Mouse (Mus musculus) hindbrain, embryonic 14.5 days (tissue): Measurements from ENCODE around the gene Srpk2. TPM values are rescaled to one million over a fixed set of nuclear protein-coding genes. Genes with fewer than 3 reads are reported as not detected.

Experiments
- ATAC-seq: fragments of 200-750 bp; cut with Nextera tagmentation; 2 replicates; pipeline ENCODE4 v1.8.0; 2017; ENCODE audit warnings: moderate number of reproducible peaks, mild to moderate bottlenecking, moderate TSS enrichment, moderate library complexity; ENCODE audit not compliant: low FRiP score
- DNase-seq: peaks from one replicate; pipeline ENCODE4 v3.0.0-alpha.2; 2015; ENCODE audit warnings: low spot score
- H3K27ac ChIP-seq: fragments of 300-500 bp; sonication (generic); 2 replicates; pipeline ENCODE4 v1.5.1; 2014; ENCODE audit warnings: mild to moderate bottlenecking, moderate library complexity
- H3K27me3 ChIP-seq: fragments of 300-500 bp; sonication (generic); 2 replicates; pipeline ENCODE4 v1.6.1; 2014; ENCODE audit warnings: mild to moderate bottlenecking, low read length, mixed read lengths; ENCODE audit not compliant: control insufficient read depth, insufficient read depth
- H3K36me3 ChIP-seq: fragments of 300-500 bp; sonication (generic); replicated peaks from 2 replicates; pipeline ENCODE4 v1.6.1; 2014; ENCODE audit not compliant: control insufficient read depth, insufficient read depth
- H3K4me1 ChIP-seq: fragments of 300-500 bp; sonication (generic); replicated peaks from 2 replicates; pipeline ENCODE4 v1.6.1; 2014; ENCODE audit warnings: antibody characterized with exemption, low read length, mixed read lengths; ENCODE audit not compliant: control insufficient read depth, insufficient read depth
- H3K4me2 ChIP-seq: fragments of 300-500 bp; sonication (generic); replicated peaks from 2 replicates; pipeline ENCODE4 v1.6.1; 2014; ENCODE audit warnings: mild to moderate bottlenecking, moderate library complexity
- H3K4me3 ChIP-seq: fragments of 300-500 bp; sonication (generic); replicated peaks from 2 replicates; pipeline ENCODE4 v1.5.1; 2014; ENCODE audit warnings: mild to moderate bottlenecking, low read length
- H3K9ac ChIP-seq: fragments of 300-500 bp; sonication (generic); 2 replicates; pipeline ENCODE4 v1.6.1; 2014
- H3K9me3 ChIP-seq: fragments of 300-500 bp; sonication (generic); 2 replicates; pipeline ENCODE4 v1.6.1; 2016; ENCODE audit warnings: low read length; ENCODE audit not compliant: control insufficient read depth
- WGBS: fragments of 180-500 bp; shearing (Covaris S2); extraction: QIAGEN DNeasy Blood & Tissue Kit; methylation state at CpG from one replicate; pipeline ENCODE4 v1.1.7; 2014; 5-methylcytosine and 5-hydroxymethylcytosine counted together
- polyA plus RNA-seq: library from polyadenylated mRNA; unstranded; fragments of >200 nt; fragmentation: Nextera tagmentation; extraction: Ambion mirVana; gene quantifications from 2 replicates; pipeline ENCODE4 v1.2.1, GENCODE M21; 2014

Srpk2 gene
- polyA plus RNA-seq, 1 experiment from 2014 or later: 119 TPM

GRCm38 (mm10) chr5:23626173-23626572 lies 58.2 kb downstream of the Srpk2 start:
- H3K4me3 ChIP-seq: no peak overlapping the region
- no peak overlapping the region for H3K4me2 ChIP-seq
- no peaks in the 10 kb centered on the region for H3K4me1 ChIP-seq
- H3K9ac ChIP-seq: no peak overlapping the region
- no peak overlapping the region for H3K27ac ChIP-seq
- ATAC-seq (no peak), DNase-seq (no peak)
- no peaks in the 10 kb centered on the region for H3K9me3 ChIP-seq
- H3K27me3 ChIP-seq: no peaks in the 10 kb centered on the region
- H3K36me3 ChIP-seq: no peaks in the 10 kb centered on the region
- WGBS: 66% methylated on average over 2 of the region's 2 CpGs

DNA sequence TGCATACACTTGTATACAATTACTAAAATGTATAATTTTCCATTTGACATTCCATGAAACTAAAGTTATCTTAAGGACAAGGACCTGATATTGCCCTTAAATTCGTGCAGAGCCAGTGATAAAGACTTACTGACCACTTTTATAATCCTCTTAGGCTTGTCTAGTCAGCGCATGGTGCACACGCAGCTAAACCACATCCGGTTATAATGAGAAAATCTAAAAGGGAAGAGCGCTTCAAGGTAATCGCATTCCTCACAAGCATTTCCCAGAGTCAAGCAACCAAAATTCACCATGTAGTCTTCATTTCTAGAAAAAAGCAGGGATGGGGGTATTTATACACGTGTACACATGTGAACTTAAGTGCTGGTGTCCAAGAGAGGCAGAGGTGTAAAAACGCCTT lies 63.8 kb downstream of the Srpk2 start:
- no peak overlapping the region for H3K27ac ChIP-seq
- no peak for ATAC-seq
- WGBS: 85% methylated on average over 8 of the region's 8 CpGs
- DNase-seq: no peak
- no peak overlapping the region for H3K4me2 ChIP-seq
- H3K9ac ChIP-seq: no peak overlapping the region
- no peak overlapping the region for H3K4me3 ChIP-seq
- no peaks in the 10 kb centered on the region for H3K36me3 ChIP-seq
- H3K9me3 ChIP-seq: no peaks in the 10 kb centered on the region
- H3K27me3 ChIP-seq: no peaks in the 10 kb centered on the region
- peaks cover under 1% of the 10 kb centered on the region; the same call in 1 of the 2 replicates for H3K4me1 ChIP-seq

DNA sequence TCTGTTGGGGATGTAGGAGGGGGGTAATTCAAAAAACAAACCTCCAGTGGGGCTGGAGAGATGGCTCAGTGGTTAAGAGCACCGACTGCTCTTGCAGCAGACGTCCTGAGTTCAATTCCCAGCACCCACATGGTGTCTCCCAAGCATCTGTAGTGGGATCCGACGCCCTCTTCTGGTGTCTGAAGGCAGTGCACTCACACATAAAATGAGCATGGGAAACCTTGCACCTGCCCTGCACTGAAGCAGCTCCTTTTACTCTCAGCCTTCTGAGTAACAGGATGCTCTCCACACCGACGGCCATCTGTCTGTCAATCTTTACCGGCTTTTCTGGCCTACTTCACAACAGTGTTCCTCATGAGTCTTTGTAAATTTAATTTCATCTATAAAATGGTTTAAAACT lies 65.8 kb downstream of the Srpk2 start:
- Histone ChIP-seq H3K36me3 (no peaks in the 10 kb centered on the region), H3K27me3 (no peaks in the 10 kb centered on the region), H3K27ac (no peak overlapping the region), H3K9ac (no peak overlapping the region), H3K4me1 (peaks cover 14% of the 10 kb centered on the region), H3K9me3 (no peaks in the 10 kb centered on the region), H3K4me2 (no peak overlapping the region), H3K4me3 (no peak overlapping the region)
- 96% methylated on average over 7 of the region's 7 CpGs for WGBS
- DNase-seq (no peak), ATAC-seq (no peak)

DNA sequence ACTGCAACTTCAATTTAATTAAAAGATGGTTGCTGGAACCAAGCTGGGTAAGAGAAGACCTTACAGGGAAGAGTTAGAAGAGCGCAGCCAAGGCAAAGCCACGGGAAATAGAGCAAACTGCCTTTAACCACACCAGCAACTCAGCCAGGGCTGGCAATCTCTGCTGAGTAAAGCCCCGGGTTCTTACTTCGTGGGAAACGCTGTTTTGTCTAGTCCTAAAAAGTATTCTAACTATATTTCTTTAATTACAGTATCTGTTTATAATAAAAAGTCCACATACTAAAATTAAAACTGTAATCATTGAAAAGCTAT lies 67.4 kb downstream of the Srpk2 start:
- H3K4me2 ChIP-seq: peak overlapping the region; percentile 61
- H3K9me3 ChIP-seq: no peaks in the 10 kb centered on the region
- no peaks in the 10 kb centered on the region for H3K36me3 ChIP-seq
- H3K27me3 ChIP-seq: no peaks in the 10 kb centered on the region
- peak; percentile 50; the same call in 1 of the 2 replicates for ATAC-seq
- no peak for DNase-seq
- 34% methylated on average over 5 of the region's 5 CpGs for WGBS
- peak overlapping the region; percentile 69 for H3K9ac ChIP-seq
- H3K4me3 ChIP-seq: peak overlapping the region; percentile 41
- peaks cover 14% of the 10 kb centered on the region for H3K4me1 ChIP-seq
- H3K27ac ChIP-seq: peak overlapping the region; percentile 85

- DNase-seq (peak; percentile 79), ATAC-seq (peak; percentile 84)
- Histone ChIP-seq H3K4me1 (peaks cover 14% of the 10 kb centered on the region), H3K9me3 (no peaks in the 10 kb centered on the region), H3K27ac (peak overlapping the region; percentile 85), H3K4me3 (peak overlapping the region; percentile 41), H3K27me3 (no peaks in the 10 kb centered on the region), H3K36me3 (no peaks in the 10 kb centered on the region), H3K4me2 (peak overlapping the region; percentile 61), H3K9ac (peak overlapping the region; percentile 69)
- 13% methylated on average over 11 of the region's 11 CpGs for WGBS
These were observed 67.9 kb downstream of the Srpk2 start for GRCm38 (mm10) chr5:23616270-23617103.

DNA sequence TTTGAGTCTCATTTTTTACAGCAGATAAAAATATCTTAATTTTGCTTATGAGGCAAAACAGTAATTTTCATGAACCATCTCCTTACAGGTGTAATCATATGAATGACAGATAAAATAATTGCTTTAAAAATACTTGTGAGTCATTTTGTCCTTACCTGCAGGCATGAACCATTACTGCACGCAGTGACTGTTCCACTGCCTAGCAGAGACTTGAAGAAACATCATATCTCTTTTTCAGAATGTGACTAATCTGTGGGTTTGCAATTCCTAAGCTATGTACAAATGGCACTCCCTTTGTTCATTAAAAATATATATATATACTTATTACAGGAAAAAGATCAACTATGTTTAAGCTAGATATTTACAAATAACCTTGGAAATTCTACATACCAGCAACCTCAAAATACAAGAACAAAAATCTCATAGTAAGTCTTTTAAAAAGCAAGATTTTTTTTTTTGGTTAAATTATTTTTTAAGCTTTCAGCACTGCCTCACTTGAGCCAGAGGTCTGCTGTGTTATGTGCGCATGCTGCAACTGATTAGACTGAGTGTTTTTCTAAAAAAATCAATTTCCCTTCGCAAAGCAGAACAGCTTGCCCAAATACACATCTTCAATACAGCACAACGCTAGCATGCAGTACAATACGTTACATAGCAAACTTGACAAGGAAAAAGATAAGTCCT lies 68.7 kb downstream of the Srpk2 start:
- Histone ChIP-seq H3K4me2 (peak overlapping the region; percentile 61), H3K9me3 (no peaks in the 10 kb centered on the region), H3K4me3 (peak overlapping the region; percentile 41), H3K27me3 (no peaks in the 10 kb centered on the region), H3K36me3 (no peaks in the 10 kb centered on the region), H3K4me1 (peaks cover 14% of the 10 kb centered on the region), H3K27ac (peak overlapping the region; percentile 85), H3K9ac (peak overlapping the region; percentile 69)
- ATAC-seq: no peak; the same call in 1 of the 2 replicates
- WGBS: 33% methylated on average over 5 of the region's 5 CpGs
- no peak for DNase-seq

GRCm38 (mm10) chr5:23612856-23613255 lies 71.6 kb downstream of the Srpk2 start:
- DNase-seq (no peak), ATAC-seq (no peak)
- Histone ChIP-seq H3K9me3 (no peaks in the 10 kb centered on the region), H3K4me2 (no peak overlapping the region), H3K27ac (no peak overlapping the region), H3K9ac (no peak overlapping the region), H3K4me1 (peaks cover 14% of the 10 kb centered on the region), H3K4me3 (no peak overlapping the region), H3K36me3 (no peaks in the 10 kb centered on the region), H3K27me3 (no peaks in the 10 kb centered on the region)
- WGBS: 83% methylated on average over 3 of the region's 3 CpGs

DNA sequence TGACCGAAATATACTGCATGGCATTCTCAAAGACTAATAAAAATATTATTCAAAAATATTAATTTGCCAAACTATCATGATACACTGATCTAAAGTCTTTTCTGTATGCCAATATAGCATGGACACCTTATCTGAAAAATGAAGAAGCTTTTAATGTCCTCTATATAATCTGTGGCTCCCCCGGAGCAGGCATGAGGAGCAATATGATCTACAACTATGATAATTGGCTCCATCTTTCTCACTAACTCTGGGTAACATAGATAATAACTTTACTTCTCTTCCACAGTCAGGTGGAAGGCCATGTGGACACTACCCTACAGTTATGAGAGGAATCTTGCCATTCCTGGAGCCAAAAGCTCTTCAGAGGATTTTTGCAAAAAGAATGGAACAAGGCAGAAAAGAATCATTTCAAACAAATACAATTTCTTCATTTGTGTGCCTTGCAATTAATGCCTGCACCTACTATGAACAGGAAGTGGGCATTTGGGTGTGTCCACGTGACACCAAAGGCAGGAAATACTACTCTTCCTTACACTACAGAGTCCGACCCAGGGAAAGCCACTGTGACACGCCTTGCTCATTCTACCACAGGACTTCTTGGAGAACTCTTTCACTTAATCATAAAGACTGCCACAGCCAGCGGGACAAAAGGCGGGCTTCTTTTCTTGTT lies 80.2 kb downstream of the Srpk2 start:
- H3K27ac ChIP-seq: no peak overlapping the region
- H3K9me3 ChIP-seq: no peaks in the 10 kb centered on the region
- no peak overlapping the region for H3K9ac ChIP-seq
- no peak overlapping the region for H3K4me3 ChIP-seq
- 0 out of 2 replicates have a peak, but pooled peaks cover 3% of the 10 kb centered on the region for H3K4me1 ChIP-seq
- no peak overlapping the region for H3K4me2 ChIP-seq
- DNase-seq (no peak), ATAC-seq (no peak)
- H3K27me3 ChIP-seq: no peaks in the 10 kb centered on the region
- WGBS: 85% methylated on average over 7 of the region's 7 CpGs
- H3K36me3 ChIP-seq: no peaks in the 10 kb centered on the region
